Mouse (Mus musculus): ENCODE measurements around the gene Gm8127. TPM values are rescaled to one million over a fixed set of nuclear protein-coding genes. Genes with fewer than 3 reads are reported as not detected.
"Not testable (repeated sequence)": the region's sequence is repeated elsewhere in the genome, so short reads cannot be mapped to it uniquely, and the experiment has no call there.

Gene Gm8127
- polyA plus RNA-seq, 1 experiment = not detected

- not testable (repeated sequence) for H3K27ac ChIP-seq (replicated peaks; ENCODE audit: low read depth, low read length); H3K4me3 ChIP-seq (ENCODE audit: insufficient read depth, low read depth, low read length); H3K4me1 ChIP-seq (ENCODE audit: control insufficient read depth, insufficient read depth, insufficient read length, low read length)
Observed at GRCm38 (mm10) chr14:43250549-43251253, 42.9 kb downstream of the Gm8127 start.

- H3K4me1 ChIP-seq (ENCODE audit: control insufficient read depth, insufficient read depth, insufficient read length, low read length); H3K27ac ChIP-seq (replicated peaks; ENCODE audit: low read depth, low read length); H3K4me3 ChIP-seq (ENCODE audit: insufficient read depth, low read depth, low read length): not testable (repeated sequence)
Observed at GRCm38 (mm10) chr14:43249611-43250170, 43.9 kb downstream of the Gm8127 start.

Other genes with a start within 250 kb of the Gm8127 start
- gene Gm8094, start 217.2 kb downstream of the Gm8127 start, polyA plus RNA-seq (2012; ENCODE audit: insufficient read depth, insufficient read length, missing spikeins) = not detected in 2 replicates
- gene Gm8104, start 193.2 kb downstream of the Gm8127 start, polyA plus RNA-seq (2012; ENCODE audit: insufficient read depth, insufficient read length, missing spikeins) = not detected in 2 replicates
- gene Gm7233, start 114.0 kb downstream of the Gm8127 start, polyA plus RNA-seq (2012; ENCODE audit: insufficient read depth, insufficient read length, missing spikeins) = not detected in 2 replicates
- gene Gm8122, start 58.5 kb downstream of the Gm8127 start, polyA plus RNA-seq (2012; ENCODE audit: insufficient read depth, insufficient read length, missing spikeins) = not detected in 2 replicates
- gene Gm8126, start 35.2 kb downstream of the Gm8127 start, polyA plus RNA-seq (2012; ENCODE audit: insufficient read depth, insufficient read length, missing spikeins) = not detected in 2 replicates
- gene Gm9732, start 18.8 kb downstream of the Gm8127 start, polyA plus RNA-seq (2012; ENCODE audit: insufficient read depth, insufficient read length, missing spikeins) = not detected in 2 replicates
- gene 1700001F09Rik, start 54.0 kb upstream of the Gm8127 start, polyA plus RNA-seq (2012; ENCODE audit: insufficient read depth, insufficient read length, missing spikeins) = not detected in 2 replicates
- not detected in 2 replicates for gene Gm8138, start 122.5 kb upstream of the Gm8127 start, polyA plus RNA-seq (2012; ENCODE audit: insufficient read depth, insufficient read length, missing spikeins)
- gene Gm5799, start 249.7 kb upstream of the Gm8127 start, polyA plus RNA-seq (2012; ENCODE audit: insufficient read depth, insufficient read length, missing spikeins) = 1.0 TPM in 1 of 2 replicates, not detected in the other

Data from brown adipose tissue, adult 24 weeks (tissue).